Mouse (Mus musculus) G1E (cell line): ENCODE data around the gene Stap2.

Source experiments
- CTCF ChIP-seq: IDR thresholded peaks from 2 replicates; pipeline ENCODE4 v1.5.1; 2012; ENCODE audit warnings: low read depth, low read length, inconsistent platforms, mixed read lengths
- GATA2 ChIP-seq: IDR thresholded peaks from 2 replicates; pipeline ENCODE4 v1.6.1; 2012; ENCODE audit warnings: low read depth, low read length, inconsistent platforms, borderline replicate concordance
- POLR2AphosphoS5 ChIP-seq: IDR thresholded peaks from 2 replicates; pipeline ENCODE4 v1.6.1; 2012; ENCODE audit warnings: low read depth, low read length, inconsistent platforms; ENCODE audit not compliant: insufficient replicate concordance
- TAL1 ChIP-seq: conservative IDR thresholded peaks from 2 replicates; pipeline ENCODE4 v1.6.1; 2012; ENCODE audit warnings: low read depth, low read length, inconsistent platforms, mixed read lengths

GRCm38 (mm10) chr17:56020400-56021084, 15.2 kb upstream of the Stap2 start:
- TF ChIP-seq CTCF, result no peak
- TF ChIP-seq POLR2AphosphoS5, result no peak
- no peak for TF ChIP-seq GATA2
- TF ChIP-seq TAL1, result no peak
